Mouse (Mus musculus): Measurements from ENCODE around the gene Thap3.

Thap3 gene

DNA sequence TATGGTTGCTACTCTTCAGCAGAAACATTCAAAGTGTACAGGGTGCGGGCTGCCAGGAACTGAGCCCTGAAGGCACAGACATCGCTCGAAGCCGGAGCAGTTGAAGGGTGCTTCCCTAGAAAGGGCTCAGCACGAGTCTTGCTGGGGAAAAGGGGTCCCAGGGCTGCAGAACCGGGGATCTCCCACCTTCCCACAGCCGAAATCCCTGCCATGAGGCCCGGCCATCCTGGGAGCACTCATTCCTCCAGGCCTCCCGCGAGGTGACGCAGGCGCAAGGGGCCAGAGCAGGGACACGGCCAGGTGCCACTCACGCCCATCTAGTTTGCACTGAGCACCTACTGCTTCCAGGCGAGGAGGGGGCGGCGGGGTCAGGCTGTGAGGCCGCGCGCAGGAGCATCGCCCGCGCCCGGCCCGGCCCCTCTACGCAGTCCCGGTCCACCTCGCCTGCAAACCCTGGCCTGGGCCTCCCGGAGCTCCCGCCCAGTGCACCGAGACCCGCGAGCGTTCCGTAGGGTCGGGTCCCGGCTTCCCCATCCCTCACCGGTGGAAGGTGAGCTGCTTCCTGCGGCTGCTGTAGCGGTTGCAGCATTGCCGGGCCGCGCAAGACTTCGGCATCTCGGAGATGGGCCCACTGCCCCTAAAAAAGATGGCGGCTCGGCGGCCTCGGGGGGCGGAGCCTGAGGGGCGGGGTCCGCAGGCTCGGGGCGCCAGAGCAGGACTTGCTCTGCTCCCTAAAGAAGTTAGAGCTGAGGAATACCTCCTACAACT lies at the start of gene Thap3:
Gene Thap3, minus strand, starts transcription at position 656 of the 768 bp plus-strand sequence.
- DNase-seq (ENCODE audit: low read depth): peak; percentile 68

DNA sequence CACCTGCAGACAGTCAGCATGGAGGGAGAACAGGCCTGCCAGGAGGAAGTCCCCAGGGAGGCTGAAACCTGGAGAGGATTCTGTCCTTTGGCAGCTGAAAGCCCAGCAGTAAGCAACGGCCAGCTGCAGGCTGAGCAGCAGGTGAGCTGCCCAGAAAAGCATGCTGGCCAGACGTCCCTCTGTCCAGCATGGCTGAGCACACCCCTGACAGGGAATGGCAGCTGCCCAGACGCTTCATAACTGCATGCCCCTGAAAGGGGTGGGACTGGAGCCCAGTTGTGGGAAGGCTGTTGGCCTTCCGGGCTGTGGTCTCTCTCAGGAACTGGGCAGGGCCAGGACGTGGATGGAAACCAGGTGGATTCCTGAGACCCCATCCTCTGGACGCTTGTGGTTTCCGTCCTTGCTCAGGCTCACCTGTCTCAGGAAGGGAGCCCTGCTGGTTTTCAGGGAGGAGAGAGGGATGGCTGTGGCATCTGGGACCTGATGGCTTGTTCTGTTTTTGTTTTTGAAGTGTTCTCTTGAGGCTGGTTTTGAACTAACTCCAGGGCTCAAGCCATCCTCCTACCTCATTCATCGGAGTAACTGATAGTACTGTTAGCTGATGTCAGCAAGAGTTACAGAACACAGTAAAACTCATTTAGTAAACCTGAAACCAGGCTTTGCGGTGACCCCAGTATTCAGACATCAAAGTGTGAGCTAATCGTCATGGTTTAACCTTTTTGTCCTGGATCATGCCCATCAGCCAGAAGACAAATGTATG lies 49.6 kb upstream of the Thap3 start, which contains the start of gene Tas1r1:
Gene Tas1r1, minus strand, starts transcription at position 344 of the 760 bp plus-strand sequence.
- DNase-seq (ENCODE audit: low read depth): peak; percentile 75

DNA sequence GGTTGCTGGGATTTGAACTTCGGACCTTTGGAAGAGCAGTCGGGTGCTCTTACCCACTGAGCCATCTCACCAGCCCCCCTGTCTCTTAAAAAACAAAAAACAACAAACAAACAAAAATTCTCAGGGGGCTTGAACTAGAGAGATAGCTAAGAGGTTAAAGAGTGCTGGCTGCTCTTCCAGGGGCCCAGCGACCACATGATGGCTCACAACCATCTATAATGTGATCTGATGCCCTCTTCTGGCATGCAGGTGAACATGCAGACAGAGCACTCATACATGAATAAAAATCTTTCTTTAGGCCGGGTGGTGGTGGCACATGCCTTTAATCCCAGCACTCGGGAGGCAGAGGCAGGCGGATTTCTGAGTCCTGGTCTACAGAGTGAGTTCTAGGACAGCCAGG lies 47.7 kb upstream of the Thap3 start:
- peak; percentile 46 for DNase-seq (ENCODE audit: low read depth)

DNA sequence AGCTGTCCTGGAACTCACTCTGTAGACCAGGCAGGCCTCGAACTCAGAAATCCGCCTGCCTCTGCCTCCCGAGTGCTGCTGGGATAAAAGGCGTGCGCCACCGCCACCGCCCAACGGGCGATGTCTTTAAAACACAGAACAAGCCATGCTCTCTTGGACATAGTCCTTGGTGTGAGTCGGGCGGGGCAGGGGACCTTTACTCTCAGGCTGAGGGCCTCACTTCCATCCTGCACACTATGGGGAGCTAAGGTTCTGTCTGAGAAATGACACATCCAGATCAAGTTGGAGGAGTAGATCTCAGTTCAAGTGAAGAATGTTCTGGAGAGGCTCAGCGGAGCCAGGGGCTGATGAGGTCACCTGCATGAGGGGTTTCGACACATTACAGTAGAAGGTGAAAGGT lies 44.1 kb upstream of the Thap3 start:
- DNase-seq (ENCODE audit: low read depth): no peak

GRCm38 (mm10) chr4:152029997-152030396 lies 41.2 kb upstream of the Thap3 start:
- peak; percentile 64 for DNase-seq (ENCODE audit: low read depth)

- peak; percentile 41 for DNase-seq (ENCODE audit: low read depth)
Measured at GRCm38 (mm10) chr4:152029087-152029486, 40.3 kb upstream of the Thap3 start.

- no peak for DNase-seq (ENCODE audit: low read depth)
Measured at GRCm38 (mm10) chr4:152028456-152028855, 39.7 kb upstream of the Thap3 start.

- peak; percentile 96 for DNase-seq (ENCODE audit: low read depth)
Measured at GRCm38 (mm10) chr4:152027524-152027923, 38.7 kb upstream of the Thap3 start, which contains the start of gene Zbtb48. Gene Zbtb48 (minus strand): TSS chr4:152027671.

GRCm38 (mm10) chr4:152026751-152027508 lies 38.1 kb upstream of the Thap3 start:
- DNase-seq (ENCODE audit: low read depth): no peak

DNA sequence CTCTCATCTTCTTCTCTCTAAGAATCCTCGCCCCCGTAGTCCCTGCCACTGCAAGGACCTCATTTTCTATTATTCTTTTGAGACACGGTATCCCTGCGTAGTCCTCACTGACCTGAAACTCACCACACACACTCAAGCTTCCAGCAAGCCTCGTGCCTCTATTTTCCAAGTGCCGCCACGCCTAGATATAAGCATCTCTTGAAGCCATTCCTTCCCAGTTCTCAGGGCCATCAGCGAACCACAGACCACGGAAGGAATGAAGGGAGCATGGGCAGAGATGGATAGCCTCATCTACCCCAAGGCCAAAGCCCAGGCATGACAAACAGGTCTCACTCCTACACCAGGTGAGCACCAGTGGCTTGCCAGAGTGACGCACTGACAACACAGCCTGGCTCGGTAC lies 35.7 kb upstream of the Thap3 start:
- DNase-seq (ENCODE audit: low read depth): no peak

- DNase-seq (ENCODE audit: low read depth): no peak
Measured at GRCm38 (mm10) chr4:152022506-152022905, 33.7 kb upstream of the Thap3 start.

GRCm38 (mm10) chr4:152021568-152022097 lies 32.8 kb upstream of the Thap3 start:
- DNase-seq (ENCODE audit: low read depth): no peak

DNA sequence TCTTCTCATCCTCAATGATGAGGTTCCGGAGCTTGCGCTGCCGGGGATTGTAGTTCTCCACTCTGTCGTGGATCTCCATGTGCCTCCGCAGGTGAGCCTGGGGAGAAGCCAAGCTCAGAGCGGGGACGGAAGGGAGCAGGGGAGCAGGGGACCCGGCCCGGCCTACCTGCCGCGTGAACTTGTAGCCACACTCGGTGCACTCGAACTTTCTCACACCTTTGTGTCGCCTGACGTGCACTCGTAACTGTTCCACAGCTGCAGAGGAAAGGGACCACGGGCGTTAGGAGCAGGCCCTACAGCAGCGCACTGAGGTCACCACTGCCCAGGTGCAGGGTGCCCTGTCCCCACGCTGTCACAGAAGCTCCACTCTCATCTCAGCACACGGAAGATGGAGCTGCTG lies 31.2 kb upstream of the Thap3 start:
- DNase-seq (ENCODE audit: low read depth): no peak

GRCm38 (mm10) chr4:152019073-152019472 lies 30.3 kb upstream of the Thap3 start:
- DNase-seq (ENCODE audit: low read depth): no peak

DNA sequence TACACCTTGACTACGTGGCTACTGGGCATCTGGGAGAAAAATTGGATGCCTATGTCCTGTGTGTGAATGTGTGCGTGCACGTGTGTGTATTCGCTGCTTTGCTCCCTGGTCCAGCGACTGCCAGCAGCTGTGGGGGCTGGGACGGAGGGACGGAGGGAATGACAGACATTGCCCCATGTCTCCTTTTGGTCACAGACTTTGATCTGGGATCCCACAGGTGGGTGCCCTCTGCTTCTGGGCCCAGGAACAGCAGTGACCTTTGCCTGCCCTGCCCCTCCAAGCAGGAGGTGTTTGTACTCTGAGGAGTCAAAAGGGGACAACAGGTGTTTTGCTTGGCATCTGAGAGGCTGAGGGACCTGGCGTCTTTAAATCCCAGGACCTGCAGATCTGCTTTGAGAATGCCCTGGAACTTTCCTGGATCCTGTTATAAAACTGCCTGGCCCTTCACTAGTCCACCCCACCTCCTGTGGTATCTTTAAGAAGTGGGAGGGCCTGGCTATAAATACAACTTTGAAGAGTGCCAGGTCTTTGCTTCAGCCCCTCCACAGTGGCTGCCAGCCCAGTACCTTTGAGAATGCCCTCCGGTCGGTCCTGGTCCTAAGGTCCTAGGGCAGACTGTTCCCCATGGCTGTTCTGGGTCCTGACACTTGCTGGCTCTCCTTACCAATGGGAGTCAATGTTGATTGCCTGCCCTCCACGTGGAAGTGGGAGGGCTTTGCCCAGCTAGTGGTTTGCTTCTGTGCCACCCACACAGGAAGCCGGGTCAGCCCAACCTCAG lies 24.4 kb upstream of the Thap3 start:
- peak; percentile 56 for DNase-seq (ENCODE audit: low read depth)

DNA sequence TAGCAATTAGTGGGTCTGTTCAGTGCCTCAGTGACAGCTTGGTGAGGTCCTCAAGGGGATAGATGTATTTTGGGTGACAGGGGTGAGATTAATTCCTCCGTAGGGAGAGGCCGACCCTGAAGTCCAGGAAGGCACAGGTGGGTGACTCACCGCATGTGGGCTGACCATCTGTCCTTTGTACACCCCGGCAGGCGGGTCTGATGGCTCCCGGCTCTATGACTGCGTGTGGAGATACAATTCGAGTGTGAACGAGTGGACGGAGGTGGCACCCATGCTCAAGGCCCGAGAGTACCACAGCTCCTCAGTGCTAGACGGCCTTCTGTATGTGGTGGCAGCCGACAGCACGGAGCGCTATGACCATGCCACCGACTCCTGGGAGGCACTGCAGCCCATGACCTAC lies 23.3 kb upstream of the Thap3 start:
- DNase-seq (ENCODE audit: low read depth): no peak

- DNase-seq (ENCODE audit: low read depth): no peak
Measured at GRCm38 (mm10) chr4:152011171-152011760, 22.5 kb upstream of the Thap3 start.

DNA sequence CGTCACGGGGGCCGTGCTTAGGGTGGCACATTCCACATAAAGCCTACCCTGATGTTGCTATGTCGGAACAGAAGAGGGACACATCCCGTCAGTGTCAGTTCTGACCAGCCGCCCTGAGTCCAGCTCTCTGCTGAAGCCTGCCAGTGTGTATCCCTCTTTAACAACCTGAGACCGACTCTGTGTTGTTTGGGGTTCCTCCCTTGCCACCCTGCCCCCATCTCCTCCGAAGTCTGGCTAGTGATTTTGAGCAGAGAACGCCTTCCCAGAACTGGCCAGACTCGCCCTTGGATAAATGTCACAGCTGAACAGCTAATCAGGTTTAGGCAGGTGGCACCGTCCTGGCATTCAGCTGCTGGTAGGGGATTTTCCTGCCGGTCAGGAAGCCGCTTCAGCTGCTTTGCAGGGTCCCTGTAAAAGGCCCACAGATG lies 21.9 kb upstream of the Thap3 start:
- DNase-seq (ENCODE audit: low read depth): no peak

DNA sequence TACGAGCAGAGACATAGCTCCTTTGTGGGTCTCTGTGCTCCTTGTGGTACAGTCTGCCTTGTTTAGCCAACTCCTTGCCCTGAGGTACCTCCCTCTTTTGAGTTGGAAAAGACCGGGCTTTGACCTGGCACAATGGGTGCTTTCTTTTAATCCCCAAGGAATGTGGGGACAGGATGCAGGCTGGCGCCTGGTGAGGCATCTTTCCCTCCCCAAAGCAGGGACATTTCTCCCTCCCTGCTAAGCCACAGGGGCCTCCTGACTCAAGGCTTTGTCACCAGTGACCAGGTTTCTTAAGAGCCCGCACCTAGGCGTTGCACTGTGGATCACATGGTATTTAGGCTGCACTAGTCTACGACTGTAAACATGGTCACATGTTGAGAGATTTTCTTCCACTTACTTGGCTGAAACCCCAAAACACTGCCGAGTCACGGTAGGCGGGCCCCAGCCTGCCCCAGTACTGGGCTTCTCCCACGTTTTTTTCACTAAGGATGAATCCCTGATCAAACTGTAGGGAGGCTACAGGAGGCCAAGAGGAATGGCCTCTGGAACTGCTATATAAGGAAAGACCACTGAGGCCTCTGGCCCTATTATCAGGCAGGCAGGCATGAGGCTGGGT lies 21.4 kb upstream of the Thap3 start:
- DNase-seq (ENCODE audit: low read depth): peak; percentile 87

Data from 416B (cell line).